Mouse (Mus musculus) lung, postnatal 36 days (tissue): ENCODE results near the gene Kif1c.
A peak's percentile ranks its signal among the peaks of the same experiment; 100 is the strongest.

Experiments used
- DNase-seq: peaks from one replicate; pipeline ENCODE4 v3.0.0; 2022; ENCODE audit warnings: mixed read lengths

Gene Kif1c

DNA sequence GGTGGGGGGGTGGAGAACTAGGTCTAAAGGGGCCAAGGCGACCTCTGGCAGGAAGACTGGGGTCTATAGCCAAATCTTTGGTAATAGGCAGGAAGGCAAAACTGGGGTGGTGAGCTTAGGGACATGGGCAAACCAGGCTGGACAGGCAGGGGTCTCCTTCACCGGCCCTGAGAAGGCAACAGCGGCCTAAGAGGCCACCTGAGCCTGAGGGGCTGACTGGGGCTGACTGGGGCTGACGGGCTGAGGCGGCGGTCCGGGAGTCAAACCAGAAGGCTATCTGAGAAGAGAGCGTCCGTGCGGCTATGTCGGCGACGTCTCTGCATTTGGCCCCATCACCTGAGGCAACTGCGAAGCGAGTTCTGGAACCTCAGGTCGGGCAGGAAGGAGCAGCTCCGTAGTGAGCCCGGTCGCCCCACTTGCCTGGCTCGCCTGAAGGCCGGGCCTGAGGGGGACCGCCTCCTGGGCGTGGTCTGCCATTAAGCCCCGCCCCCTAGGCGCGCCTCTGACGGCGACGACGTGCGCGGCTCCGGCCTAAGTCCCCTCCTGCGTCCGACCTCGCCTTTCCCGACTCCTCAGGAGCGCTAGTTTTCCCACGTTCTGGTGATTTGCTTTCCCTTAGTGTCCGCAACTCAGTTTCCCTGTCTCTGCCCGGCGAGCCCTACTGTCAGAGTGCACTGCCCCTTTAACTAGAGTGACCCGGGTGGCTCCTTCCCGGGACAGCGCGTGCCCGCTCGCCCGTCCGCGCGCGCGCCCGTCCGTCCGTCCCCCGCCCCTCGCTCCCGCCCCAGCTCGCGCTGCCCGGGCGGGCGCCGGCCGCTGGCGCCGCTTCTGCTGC is at the start of gene Kif1c, which contains the start of gene Inca1:
TSS of gene Kif1c (plus strand) at position 827 of the 835 bp plus-strand sequence.
TSS of gene Inca1 (minus strand) at position 434 of the 835 bp plus-strand sequence.
- DNase-seq: peak; percentile 95

DNA sequence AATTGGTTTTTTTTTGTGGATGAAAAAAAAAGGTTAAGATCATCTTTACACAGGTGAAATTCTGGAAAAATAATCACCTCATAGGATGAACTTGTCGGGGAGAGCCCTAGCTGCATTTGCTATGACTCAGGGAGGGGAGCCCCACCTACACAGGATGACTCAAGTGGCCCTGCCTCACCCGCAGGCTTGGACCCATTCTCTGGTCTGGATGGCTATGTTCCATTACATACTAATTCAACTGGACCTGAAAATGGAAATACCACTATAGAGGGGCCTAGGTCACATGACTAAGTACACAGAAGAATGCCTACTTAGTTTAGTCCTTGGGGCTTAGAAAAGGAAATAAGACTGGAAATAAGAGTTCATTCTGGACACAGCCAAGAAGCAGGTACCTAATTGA is 49.0 kb upstream of the Kif1c start:
- DNase-seq: no peak

DNA sequence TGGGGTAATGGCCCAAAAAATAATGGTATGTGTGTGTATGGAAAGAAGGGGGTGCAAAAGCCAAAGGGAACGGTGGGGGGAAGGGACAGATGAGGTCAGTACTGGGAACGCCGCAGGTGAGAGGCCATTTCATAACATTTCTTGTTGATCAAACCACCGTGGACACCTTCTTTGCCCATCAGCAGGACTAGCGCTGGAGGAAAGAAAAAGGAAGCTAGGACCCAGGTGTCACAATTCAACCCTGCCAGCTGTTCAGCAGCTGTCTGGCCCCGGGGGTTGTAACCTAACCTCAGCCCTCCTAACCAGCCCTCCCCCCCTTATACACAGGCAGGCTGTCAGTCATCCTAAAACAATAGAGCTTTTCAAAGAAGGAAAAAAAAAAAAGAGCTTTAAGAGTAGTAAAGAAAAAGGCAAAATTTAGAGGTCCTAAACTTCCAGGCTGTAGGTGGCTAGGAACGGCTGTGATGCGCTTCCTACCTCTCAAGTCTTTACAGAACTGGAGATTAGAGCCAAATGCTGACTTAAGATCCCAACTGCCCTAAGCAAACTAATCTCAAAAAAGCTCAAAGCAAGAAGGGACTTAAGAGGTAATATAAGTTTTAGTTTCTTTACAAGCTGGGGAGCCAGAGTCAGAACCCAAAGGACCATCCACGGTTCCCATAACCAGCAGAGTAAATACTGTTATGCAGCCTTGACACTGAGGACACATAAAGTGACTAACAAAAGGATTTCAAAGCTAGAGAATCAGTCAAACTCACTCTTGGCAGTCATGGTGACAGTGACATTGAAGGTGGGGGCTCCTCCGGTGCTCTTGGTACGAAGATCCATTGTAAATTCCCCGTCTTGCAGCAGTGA is 48.1 kb upstream of the Kif1c start:
- no peak for DNase-seq

DNA sequence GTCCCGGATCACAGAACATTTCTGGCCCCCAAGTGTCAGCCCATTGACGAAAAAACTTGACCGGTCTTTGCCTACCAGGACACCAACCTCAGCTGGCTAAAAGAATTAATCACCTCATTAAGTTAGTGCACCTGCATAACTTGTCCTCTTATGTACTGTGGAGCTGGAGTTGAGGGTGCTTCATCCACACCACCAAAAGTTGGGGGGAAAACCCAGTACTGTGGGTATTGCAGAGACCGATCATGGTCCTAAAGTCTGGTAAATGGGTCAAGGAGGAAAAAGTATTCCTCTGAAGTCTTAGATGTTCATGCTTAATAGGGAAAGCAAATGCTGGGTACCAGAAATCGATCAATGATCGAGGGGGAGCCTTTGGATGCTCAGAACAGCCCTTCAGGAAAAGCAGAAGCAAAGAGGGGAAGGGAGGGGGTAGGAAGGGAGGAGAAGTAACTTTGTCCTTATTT is 47.4 kb upstream of the Kif1c start:
- DNase-seq: peak; percentile 56

DNA sequence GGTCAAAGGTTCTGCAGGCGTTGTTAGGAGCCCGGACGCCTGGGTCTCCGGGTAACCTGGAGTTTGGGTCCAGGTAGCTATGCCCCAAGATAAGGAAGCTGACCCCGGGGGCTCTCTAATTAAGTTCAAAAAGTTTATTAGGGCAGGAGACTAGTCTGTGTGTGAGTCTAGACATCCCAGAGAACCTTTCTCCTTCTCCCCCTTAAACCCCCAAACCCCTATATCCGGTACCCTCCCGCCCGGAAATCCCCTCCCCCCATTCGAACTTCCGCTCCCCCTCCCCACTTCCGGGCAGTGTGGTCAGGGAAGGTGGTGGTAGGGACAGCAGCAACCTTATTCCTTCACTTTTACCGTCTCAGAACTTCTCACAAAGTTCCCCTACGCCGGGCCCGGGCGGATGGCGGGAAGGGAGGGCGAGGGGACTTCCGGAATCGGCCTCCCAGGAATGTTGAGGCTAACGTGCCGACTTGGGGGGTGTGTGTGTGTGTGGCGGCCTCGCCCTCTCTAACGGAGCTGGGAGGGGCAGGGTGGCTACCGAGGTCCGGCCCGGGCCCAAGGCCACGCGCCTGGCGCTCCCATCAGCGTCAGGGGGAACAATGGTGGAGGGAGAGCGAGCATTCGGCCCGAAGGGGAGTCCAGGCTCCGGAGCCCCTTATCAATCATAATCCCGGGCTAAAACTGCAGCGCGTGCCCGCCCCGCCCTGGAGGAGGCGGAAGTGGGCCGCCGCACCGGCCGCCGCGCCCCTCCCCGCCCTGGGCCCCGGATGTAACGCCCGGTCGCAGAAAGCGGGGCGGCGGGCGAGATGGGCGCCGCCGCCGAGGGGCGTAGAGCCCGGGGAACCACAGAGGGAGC is 46.8 kb upstream of the Kif1c start:
- DNase-seq: peak; percentile 74

DNA sequence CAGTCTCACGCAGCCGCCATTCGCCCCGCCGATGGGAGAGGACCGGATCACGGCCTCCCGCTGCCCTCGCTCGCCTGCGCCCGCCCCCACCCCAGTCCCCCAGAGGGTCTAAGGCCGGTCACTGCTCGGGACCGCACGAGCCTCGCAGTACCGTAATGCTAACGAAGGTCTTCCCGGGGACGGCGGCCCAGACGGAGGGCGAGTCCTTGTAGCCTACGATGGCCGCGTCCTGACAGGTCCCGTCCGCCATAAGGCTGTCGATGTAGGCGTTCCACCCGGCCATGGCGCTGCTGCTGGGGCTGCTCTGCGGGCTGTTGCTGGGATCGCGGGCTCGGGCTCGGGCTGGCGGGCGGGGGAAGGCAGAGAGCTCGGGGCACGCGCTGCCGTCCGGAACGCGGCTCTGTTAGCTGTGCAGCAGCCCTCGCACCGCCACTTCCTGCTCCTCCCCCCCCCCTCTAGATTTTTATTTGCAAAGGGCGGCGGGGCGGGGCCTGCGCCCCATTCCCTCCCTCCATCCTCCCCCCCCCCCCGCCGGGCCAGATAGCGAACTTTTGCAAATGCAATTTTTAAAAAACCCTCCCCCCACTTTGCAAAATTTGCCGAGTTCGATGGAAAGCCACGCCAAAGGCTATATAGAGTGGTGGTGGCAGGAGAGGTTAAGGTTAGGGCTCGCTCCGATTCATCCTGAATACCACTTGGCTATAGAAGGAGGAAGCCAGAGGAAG is 46.0 kb upstream of the Kif1c start, which contains the start of gene Pfn1:
TSS of gene Pfn1 (minus strand) at position 447 of the 725 bp plus-strand sequence.
- peak; percentile 78 for DNase-seq

DNA sequence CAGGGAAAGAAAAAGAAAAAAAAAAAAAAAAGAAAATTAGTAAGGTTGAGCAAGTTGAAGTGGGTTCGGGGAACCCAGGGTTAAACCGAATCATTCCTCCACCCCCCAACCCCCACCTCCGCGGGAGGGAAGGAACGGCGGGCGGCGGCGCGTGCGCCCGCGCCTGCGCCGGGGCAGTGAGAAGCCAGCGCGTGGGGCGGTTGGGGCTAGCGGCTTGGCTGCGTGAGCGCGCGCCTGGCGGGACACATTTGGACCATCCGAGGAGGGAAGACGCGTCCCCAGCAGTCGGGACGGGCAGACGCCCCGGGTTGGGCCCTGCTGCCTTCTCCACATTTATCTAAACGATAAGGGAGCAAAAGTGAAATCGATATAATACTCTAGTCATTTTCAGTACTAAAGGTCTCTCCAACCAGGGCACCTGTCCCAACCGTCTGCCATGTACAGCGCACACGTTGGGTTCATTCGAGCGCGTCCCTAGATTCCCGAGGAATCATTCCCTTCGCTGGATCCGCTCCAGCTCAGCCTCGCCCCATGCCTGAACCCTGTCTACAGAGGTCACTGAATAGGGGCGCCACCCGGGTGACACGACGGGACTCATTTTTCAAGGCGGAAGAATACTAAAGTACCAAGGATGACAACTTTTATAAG is 45.3 kb upstream of the Kif1c start:
- peak; percentile 84 for DNase-seq

DNA sequence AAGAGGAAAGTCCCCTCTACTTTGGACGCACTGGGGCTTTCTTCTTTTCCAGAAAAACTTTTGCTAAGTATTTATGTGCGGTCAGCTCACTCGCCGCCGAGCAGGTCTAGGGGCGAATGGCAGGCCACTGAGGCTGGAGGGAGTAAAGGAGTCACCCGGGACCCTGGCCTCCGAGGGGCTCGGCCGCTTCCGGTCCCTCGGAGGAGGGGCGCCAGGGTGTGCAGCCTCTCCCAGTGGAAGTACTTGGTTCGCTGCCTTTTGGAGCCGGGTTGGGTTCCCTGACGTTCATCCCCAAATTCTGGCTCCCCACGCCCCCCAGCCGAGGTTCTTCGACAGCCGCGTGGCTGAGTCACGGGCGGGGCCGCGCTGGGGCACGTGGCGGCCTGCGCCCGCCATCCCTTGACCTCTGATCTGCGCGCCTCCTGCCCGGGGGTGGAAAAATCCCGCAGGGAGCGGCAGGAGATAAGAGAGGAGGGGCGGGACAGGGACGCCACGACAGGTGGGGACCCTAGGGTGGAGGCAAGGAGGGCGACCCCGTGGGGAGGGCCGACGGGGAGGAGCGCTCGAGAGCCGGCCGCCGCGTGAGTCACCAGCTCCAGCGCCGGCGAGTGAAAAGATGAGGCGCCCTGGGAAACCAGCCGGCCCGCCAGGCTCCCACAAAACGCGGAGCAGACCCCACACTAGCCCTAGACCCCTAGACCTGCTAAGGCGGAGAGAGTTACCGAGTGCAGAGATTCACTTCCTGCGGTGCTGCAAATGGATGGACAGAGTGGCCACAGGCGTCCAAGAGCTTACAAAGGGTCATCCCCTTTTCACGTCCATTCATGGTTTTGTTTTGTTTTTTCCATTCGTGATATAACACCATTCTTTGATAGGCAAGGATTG is 44.5 kb upstream of the Kif1c start:
- DNase-seq: peak; percentile 54

DNA sequence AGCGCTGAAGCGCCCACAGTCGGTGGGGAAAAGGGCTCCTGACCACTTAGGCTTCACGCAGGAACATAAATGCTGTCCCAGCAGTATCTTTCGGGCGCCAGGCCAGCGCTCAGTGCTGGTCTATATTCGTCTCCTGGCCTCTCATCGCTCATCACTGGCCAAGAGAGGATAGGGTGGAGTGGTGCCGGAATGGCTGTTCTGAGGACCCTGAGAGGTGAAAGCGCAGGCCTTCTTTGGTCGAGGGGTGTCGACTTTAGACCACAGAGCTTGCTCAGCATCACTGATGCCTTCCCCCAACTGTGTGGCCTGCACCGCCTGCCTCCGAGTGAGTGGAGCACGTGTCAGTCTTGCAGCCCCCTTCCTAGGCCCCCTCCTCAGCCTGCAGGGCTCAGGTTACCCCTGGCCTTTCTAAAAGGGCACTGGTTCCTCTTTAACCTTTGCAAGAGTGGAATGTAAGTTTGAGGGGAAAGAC is 43.9 kb upstream of the Kif1c start:
- peak; percentile 45 for DNase-seq

DNA sequence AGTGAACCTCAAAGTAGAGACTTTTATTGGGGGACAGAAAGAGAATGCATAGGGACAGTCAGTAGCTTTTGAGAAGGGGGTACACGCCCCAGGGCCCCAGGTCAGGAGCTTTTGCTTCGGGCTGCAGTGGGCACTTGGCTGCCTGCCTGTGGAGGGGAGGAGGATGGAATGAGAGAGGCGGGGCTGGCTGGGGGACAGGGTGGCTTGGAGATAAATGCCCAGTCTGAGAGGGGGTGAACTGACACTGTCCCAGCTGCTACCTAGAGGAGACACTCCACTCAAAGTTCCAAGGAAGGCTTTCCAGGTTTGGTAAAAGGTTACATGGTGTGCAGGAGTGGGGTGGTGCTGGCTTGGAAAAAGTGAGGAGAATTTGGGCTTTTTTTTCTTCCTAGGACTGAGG is 43.4 kb upstream of the Kif1c start, which contains the start of gene Eno3:
TSS of gene Eno3 (plus strand) at position 239 of the 400 bp plus-strand sequence.
- DNase-seq: no peak

DNA sequence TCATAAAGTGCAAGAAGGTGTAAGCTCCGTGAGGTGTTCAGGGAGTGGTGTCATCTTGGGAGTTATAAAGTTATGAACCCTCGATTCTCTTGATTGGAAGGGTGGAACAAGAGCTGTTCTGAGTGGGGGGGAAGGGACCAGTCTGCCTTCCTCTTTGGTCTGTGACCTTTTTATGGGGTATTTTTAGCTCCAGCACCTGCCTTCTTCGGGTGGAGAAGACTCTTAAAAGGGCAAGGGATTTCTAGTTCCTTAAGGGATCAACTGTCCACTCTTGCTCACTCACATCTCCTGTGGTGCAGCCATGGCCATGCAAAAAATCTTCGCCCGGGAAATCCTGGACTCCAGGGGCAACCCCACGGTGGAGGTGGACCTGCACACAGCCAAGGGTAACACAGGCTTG is 42.8 kb upstream of the Kif1c start:
- DNase-seq: no peak

DNA sequence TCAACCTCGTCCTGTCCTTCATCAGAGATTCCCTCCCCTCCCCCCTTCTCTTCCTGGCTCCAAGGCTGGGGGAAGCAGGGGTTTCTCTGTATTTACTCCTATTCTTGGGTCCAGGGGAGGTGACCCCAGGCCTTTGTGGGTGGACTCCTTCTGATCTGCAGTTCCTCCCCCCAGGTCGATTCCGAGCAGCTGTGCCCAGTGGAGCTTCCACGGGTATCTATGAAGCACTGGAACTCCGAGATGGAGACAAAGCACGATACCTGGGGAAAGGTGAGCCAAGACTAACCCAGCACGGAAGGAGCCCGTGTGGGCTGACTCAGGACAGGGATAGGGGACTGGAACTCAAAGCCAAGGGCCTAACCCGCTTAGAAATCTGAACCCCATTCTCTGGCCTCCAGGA is 42.4 kb upstream of the Kif1c start:
- no peak for DNase-seq

DNA sequence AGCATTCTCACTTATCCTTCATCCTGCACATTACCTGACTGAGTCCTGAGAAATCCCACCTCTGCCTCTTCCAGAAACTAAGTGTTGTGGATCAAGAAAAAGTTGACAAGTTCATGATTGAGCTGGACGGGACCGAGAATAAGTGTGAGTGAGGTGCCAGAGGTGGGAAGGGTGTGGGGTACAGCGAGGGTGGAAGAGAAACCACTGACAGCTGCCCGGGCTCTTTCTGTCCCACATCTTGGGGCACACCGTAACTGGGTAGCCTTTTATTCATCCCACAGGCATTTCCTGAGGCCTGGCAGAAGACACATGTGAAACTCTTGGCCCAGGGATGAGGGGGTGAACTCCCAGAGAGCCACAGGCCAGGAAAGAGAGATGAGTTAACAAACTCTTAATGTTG is 41.8 kb upstream of the Kif1c start:
- no peak for DNase-seq

DNA sequence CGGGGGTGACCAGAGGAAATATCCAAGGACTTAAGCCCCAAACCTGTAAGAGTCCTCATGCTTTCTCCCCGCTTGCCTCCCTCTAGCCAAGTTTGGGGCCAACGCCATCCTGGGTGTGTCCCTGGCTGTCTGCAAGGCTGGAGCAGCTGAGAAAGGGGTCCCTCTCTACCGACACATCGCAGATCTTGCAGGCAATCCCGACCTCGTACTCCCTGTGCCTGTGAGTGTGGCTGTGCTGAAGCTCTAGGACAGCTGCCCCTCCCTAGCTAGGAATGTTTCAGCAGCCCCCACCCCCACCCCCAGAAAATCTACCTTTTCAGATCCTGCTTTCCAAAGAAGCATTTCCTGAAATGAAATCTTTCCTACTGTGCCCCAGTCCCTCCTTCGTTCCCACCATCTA is 41.4 kb upstream of the Kif1c start:
- no peak for DNase-seq

DNA sequence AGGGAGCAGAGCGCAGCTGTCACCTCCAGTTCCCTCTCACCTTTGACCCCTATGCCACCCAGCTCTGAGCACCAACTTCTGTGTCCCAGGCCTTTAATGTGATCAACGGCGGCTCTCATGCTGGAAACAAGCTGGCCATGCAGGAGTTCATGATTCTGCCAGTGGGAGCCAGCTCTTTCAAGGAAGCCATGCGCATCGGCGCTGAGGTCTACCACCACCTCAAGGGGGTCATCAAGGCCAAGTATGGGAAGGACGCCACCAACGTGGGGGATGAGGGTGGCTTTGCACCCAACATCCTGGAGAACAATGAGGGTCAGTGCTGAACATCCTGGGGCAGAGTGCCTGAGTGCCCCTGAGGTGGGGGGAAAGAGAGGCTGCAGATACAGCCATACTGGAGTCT is 39.8 kb upstream of the Kif1c start:
- DNase-seq: no peak

DNA sequence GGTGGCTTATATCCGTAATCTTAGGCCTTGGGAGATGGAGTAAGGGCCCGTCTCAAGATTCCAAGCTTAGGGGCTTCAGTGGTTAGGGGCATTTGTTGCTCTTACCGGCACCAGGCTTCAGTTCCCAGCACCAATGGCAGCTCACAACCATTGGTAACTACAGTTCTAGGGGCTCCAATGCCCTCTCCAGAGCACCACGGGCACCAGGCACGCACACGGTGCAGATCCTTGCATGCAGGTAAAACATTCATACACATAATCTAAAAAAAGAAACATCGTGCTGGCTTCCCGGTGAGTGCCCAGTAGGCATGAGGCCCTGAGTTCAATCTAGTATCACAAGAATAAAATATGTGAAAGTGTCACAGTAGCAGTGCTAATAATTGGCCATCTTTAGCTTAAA is 37.2 kb upstream of the Kif1c start:
- no peak for DNase-seq

DNA sequence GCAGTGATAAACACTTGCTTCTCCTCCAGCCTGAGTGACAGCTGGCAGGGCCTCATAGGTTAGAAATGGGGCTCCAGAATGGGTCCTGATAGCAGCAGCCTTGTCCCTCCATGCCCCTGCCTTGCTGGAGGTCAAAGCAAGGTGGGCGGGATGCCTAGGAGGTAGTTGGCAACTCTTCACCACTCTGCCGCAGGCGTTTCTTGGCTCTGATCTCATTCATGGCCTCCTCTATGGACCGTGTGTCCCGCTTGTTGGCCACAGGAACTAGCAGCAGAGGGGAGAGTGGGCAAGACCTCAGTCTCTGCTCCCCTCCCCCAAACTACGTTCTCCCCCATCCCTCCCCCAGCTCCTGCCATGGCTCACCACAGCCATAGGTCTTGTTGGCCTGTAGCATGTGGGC is 36.4 kb upstream of the Kif1c start:
- no peak for DNase-seq

DNA sequence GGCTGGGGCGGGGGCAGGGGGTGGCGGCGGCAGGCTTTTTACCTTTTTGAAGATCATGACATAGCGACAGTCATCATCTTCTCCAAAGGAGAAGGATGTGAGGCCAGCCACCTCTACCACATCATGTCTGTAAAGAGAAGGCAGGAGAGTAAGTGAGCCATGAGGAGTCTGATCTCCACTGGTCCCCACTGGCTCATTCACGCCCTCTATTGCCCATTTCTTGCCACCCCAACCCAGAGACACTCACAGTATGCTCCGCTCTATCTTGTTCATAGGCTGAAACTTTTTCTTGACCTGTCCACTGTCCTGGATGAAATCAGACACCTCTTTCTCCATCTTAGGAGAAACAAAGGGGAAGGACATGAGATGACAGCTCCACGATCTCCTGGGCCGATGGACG is 35.6 kb upstream of the Kif1c start:
- no peak for DNase-seq

DNA sequence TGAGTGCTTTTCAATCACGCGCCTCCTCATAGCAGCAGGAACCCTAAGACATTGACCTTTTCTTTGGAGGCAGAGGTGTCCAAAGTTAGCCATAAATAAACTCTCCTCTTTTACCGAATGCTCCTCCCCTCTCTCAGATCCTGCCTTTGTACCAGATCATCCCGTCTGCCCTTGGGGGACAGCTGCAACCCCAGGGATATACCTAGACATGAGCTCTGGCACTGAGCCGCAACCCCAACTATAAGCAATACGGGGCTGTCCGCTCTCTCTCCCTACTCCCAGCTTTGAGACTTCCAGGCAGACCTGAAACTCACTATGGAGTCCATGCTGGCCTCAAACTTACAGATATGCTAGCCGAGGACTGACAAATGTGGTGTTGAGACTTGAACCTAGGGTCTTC is 33.7 kb upstream of the Kif1c start:
- DNase-seq: no peak
